Mouse (Mus musculus): ENCODE results near the gene Olfr1491. TPM values are rescaled to one million over a fixed set of nuclear protein-coding genes. Genes with fewer than 3 reads are reported as not detected.

The Olfr1491 gene
- total RNA-seq (2021): not detected
- polyA plus RNA-seq (2012; rRNA removed): not detected in 2 replicates
- long read RNA-seq: 0 reads

DNA sequence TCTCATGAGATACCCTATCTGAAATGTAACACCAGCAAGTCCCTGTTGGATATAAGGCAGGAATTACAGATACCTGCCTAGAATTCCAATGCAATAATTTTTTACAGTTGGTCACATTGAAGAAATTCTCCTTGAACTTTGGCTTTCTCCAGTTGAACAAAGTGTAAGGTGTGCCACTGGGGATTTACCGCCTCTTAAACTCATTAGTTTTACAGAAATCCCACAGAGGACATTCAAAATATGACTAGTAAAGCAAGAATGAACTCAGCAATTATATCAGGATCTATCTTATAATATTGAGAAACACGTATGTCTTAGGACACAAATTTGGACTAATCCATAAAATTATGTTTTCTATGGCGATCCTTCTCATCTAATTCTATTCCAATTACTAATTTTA lies at the start of gene Olfr1491:
TSS of gene Olfr1491 (plus strand) at position 301 of the 400 bp plus-strand sequence.
- no peak for DNase-seq

DNA sequence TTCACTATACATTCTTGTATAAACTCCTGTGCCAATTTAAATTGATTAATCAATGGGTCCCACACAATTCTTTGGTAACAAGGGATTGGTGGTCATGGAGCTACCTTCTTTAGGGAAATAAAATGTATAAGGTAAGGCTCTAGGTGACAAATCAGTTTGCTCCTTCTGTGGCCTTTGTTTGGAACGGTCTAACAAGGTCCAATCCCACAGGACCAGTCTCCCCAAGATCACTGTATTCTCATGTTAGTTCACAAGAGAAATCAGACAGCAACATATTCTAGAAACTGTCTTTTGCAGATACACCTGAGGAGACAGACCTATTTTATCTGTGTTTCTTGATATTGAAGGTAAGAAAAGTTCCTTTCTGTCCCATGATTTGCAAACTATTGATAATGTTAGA lies 46.3 kb upstream of the Olfr1491 start, which contains the start of gene Olfr1490:
TSS of gene Olfr1490 (plus strand) at position 301 of the 400 bp plus-strand sequence.
- DNase-seq: no peak

DNA sequence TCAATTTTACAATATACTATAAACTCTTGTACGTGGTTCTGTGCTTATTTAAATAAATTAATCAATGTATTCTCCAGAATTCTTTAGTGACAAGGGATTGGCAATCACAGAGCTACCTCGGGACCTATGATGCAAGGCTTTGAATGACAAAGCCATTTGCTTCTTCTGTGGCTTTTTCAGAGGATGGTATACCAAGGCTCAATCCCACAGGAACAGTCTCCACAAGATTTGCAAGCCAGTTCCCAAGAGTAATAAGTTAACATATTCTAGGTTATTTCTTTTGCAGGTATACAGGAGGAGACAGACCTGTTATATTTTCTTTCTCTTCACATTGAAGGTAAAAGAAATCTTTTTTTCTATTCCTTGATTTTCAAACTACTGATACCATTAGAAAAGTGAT lies 25.9 kb downstream of the Olfr1491 start, which contains the start of gene Olfr1493-ps1:
TSS of gene Olfr1493-ps1 (plus strand) at position 301 of the 400 bp plus-strand sequence.
- DNase-seq: no peak

DNA sequence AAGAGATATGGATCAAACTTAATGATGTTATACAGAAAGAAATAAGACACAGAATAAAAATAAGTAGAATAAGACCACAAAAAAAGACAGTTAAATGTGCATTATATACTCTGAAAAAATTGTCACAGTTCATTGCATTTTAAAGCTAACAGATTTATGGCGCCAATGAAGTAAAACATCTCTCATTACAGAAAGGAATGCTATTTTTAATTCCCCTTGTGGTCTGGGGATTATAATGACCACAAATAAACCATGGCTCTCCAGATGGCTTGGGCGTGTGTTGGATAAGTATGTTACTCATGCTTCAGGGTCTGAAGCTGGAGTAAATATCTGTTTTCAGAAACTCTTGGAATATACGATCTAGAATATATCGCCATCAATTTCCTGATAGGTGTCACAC lies 42.4 kb downstream of the Olfr1491 start, which contains the start of gene Olfr1494:
TSS of gene Olfr1494 (plus strand) at position 301 of the 400 bp plus-strand sequence.
- DNase-seq: no peak

DNA sequence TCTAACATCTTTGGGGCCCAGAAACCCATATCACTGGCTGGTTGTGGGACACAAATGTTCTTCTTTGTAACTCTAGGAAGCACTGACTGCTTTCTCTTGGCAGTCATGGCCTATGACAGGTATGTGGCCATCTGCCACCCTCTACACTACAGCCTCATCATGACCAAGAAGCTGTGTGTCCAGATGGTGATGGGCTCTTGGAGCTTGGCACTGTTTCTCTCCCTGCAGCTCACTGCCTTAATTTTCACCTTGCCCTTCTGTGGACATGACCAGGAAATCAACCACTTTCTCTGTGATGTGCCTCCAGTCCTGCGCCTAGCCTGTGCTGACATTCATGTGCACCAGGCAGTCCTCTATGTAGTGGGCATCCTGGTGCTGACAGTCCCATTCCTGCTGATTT lies 52.3 kb downstream of the Olfr1491 start:
- DNase-seq: no peak

Other genes with a start within 250 kb of the Olfr1491 start
- gene Olfr1472, start 241.2 kb upstream of the Olfr1491 start, total RNA-seq (2021): not detected
- not detected in 2 replicates for gene Olfr1472, start 241.2 kb upstream of the Olfr1491 start, polyA plus RNA-seq (2012; rRNA removed)
- not detected for gene Olfr1474, start 227.7 kb upstream of the Olfr1491 start, total RNA-seq (2021)
- not detected in 2 replicates for gene Olfr1474, start 227.7 kb upstream of the Olfr1491 start, polyA plus RNA-seq (2012; rRNA removed)
- not detected for gene Olfr1475, start 217.1 kb upstream of the Olfr1491 start, total RNA-seq (2021)
- not detected in 2 replicates for gene Olfr1475, start 217.1 kb upstream of the Olfr1491 start, polyA plus RNA-seq (2012; rRNA removed)
- not detected for gene Olfr1477, start 196.7 kb upstream of the Olfr1491 start, total RNA-seq (2021)
- not detected in 2 replicates for gene Olfr1477, start 196.7 kb upstream of the Olfr1491 start, polyA plus RNA-seq (2012; rRNA removed)
- not detected for gene Olfr1480, start 169.4 kb upstream of the Olfr1491 start, total RNA-seq (2021)
- not detected in 2 replicates for gene Olfr1480, start 169.4 kb upstream of the Olfr1491 start, polyA plus RNA-seq (2012; rRNA removed)
- gene Olfr1484, start 113.8 kb upstream of the Olfr1491 start, total RNA-seq (2021): not detected
- not detected in 2 replicates for gene Olfr1484, start 113.8 kb upstream of the Olfr1491 start, polyA plus RNA-seq (2012; rRNA removed)
- not detected for gene Olfr1487, start 79.9 kb upstream of the Olfr1491 start, total RNA-seq (2021)
- gene Olfr1487, start 79.9 kb upstream of the Olfr1491 start, polyA plus RNA-seq (2012; rRNA removed): not detected in 2 replicates
- not detected for gene Olfr1489, start 65.6 kb upstream of the Olfr1491 start, total RNA-seq (2021)
- gene Olfr1489, start 65.6 kb upstream of the Olfr1491 start, polyA plus RNA-seq (2012; rRNA removed): not detected in 2 replicates
- gene Olfr1490, start 46.2 kb upstream of the Olfr1491 start, total RNA-seq (2021): not detected
- gene Olfr1490, start 46.2 kb upstream of the Olfr1491 start, polyA plus RNA-seq (2012; rRNA removed): not detected in 2 replicates
- not detected for gene Olfr1493-ps1, start 26.0 kb downstream of the Olfr1491 start, total RNA-seq (2021)
- not detected in 2 replicates for gene Olfr1493-ps1, start 26.0 kb downstream of the Olfr1491 start, polyA plus RNA-seq (2012; rRNA removed)
- gene Olfr1494, start 42.5 kb downstream of the Olfr1491 start, total RNA-seq (2021): not detected
- not detected in 2 replicates for gene Olfr1494, start 42.5 kb downstream of the Olfr1491 start, polyA plus RNA-seq (2012; rRNA removed)
- gene Olfr1495, start 67.3 kb downstream of the Olfr1491 start, total RNA-seq (2021): not detected
- not detected in 2 replicates for gene Olfr1495, start 67.3 kb downstream of the Olfr1491 start, polyA plus RNA-seq (2012; rRNA removed)
- gene Olfr1496, start 80.6 kb downstream of the Olfr1491 start, total RNA-seq (2021): not detected
- gene Olfr1496, start 80.6 kb downstream of the Olfr1491 start, polyA plus RNA-seq (2012; rRNA removed): not detected in 2 replicates
- not detected for gene Olfr1497, start 100.9 kb downstream of the Olfr1491 start, total RNA-seq (2021)
- gene Olfr1497, start 100.9 kb downstream of the Olfr1491 start, polyA plus RNA-seq (2012; rRNA removed): not detected in 2 replicates
- gene Olfr1499, start 122.2 kb downstream of the Olfr1491 start, total RNA-seq (2021): not detected
- not detected in 2 replicates for gene Olfr1499, start 122.2 kb downstream of the Olfr1491 start, polyA plus RNA-seq (2012; rRNA removed)
- gene Olfr1500, start 133.2 kb downstream of the Olfr1491 start, total RNA-seq (2021): not detected
- gene Olfr1500, start 133.2 kb downstream of the Olfr1491 start, polyA plus RNA-seq (2012; rRNA removed): not detected in 2 replicates
- gene Olfr1501, start 153.4 kb downstream of the Olfr1491 start, total RNA-seq (2021): not detected
- gene Olfr1501, start 153.4 kb downstream of the Olfr1491 start, polyA plus RNA-seq (2012; rRNA removed): not detected in 2 replicates
- not detected for gene Olfr1502, start 164.5 kb downstream of the Olfr1491 start, total RNA-seq (2021)
- not detected in 2 replicates for gene Olfr1502, start 164.5 kb downstream of the Olfr1491 start, polyA plus RNA-seq (2012; rRNA removed)
- gene Olfr1504, start 200.7 kb downstream of the Olfr1491 start, total RNA-seq (2021): not detected
- gene Olfr1504, start 200.7 kb downstream of the Olfr1491 start, polyA plus RNA-seq (2012; rRNA removed): not detected in 2 replicates
- gene Olfr1505, start 216.3 kb downstream of the Olfr1491 start, total RNA-seq (2021): not detected
- gene Olfr1505, start 216.3 kb downstream of the Olfr1491 start, polyA plus RNA-seq (2012; rRNA removed): not detected in 2 replicates